Mouse (Mus musculus): Measurements from ENCODE around the gene Cks2. TPM values are rescaled to one million over a fixed set of nuclear protein-coding genes. Genes with fewer than 3 reads are reported as not detected.

Gene Cks2
- 32.6 TPM for polyA plus RNA-seq (2017; shearing (Covaris generic))

GRCm38 (mm10) chr13:51644829-51645789 is at the start of gene Cks2:
Gene Cks2, plus strand, starts transcription at chr13:51645232.

GRCm38 (mm10) chr13:51651408-51652064 is 6.5 kb downstream of the Cks2 start, which contains the start of gene Secisbp2:
Gene Secisbp2, plus strand, starts transcription at chr13:51651697.

Other genes with a start within 250 kb of the Cks2 start
- gene S1pr3, start 236.6 kb upstream of the Cks2 start, polyA plus RNA-seq (2017; shearing (Covaris generic)), result 0.07 TPM
- not detected for gene Shc3, start 75.8 kb upstream of the Cks2 start, polyA plus RNA-seq (2017; shearing (Covaris generic))
- gene Secisbp2, start 6.5 kb downstream of the Cks2 start, polyA plus RNA-seq (2017; shearing (Covaris generic)), result 50.3 TPM
- gene Sema4d, start 148.5 kb downstream of the Cks2 start, polyA plus RNA-seq (2017; shearing (Covaris generic)), result 130 TPM
- 35.9 TPM for gene Gadd45g, start 201.4 kb downstream of the Cks2 start, polyA plus RNA-seq (2017; shearing (Covaris generic))